Comparison of ENCODE assay signal across 29 mouse cellular contexts in the genomic region with DNA sequence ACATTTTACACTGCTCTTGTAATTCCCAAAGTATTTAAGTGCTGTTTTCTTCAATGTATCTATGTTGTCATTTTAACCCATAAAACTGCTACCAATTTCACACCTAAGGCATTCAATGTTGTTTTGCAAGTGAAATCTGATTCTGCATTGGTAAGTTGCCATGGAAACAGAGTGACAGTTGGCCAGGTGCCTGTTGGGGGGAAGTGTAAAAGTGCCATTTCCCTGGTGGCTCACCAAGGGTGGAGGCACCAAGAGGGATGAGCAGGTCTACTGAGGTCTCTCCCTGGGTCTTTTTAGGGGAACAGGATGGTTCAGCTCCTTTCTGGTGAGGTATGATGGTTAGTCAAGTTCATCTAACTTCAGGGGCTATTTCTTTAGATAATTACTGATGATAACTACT.
DNase-seq lines count a peak whose midpoint lies in the region; ATAC-seq and TF ChIP-seq lines count a peak whose summit lies in the region.
"Had no signal": no experiment of that assay in that cellular context is flagged by ENCODE, and none has a peak within 500 bp of the region (broad histone marks: within the 10 kb centered on the region; RNA-seq: fewer than 3 reads in every experiment).

No protein-coding gene starts in this region.

- no peaks in the 10 kb centered on the region for H3K4me1 ChIP-seq in embryonic facial prominence, embryonic 11.5 days (ENCODE audit: control insufficient read depth, insufficient read depth, low read length)
- H3K4me1 ChIP-seq in embryonic facial prominence, embryonic 10.5 days: peaks cover 4% of the 10 kb centered on the region; the same call in 1 of the 2 replicates
- H3K4me1 ChIP-seq: heart, embryonic 13.5 days; liver, embryonic 12.5 days; neural tube, embryonic 12.5 days; stomach, embryonic 15.5 days had no signal

- H3K4me3 ChIP-seq in embryonic facial prominence, embryonic 11.5 days (ENCODE audit: low read depth, low read length): no peak overlapping the region
- no peak overlapping the region for H3K4me3 ChIP-seq in embryonic facial prominence, embryonic 10.5 days
- H3K4me3 ChIP-seq in layer of hippocampus, adult 2 months: no peak overlapping the region
- H3K4me3 ChIP-seq: forebrain, embryonic 12.5 days; heart, embryonic 13.5 days; hindbrain, embryonic 13.5 days; limb, embryonic 13.5 days; liver, embryonic 12.5 days; midbrain, embryonic 13.5 days; neural tube, embryonic 12.5 days; stomach, embryonic 15.5 days had no signal

- ATAC-seq in embryonic facial prominence, embryonic 11.5 days (replicated peaks; ENCODE audit: insufficient number of reproducible peaks, low FRiP score, low TSS enrichment, low read depth): no peak
- ATAC-seq: liver, embryonic 12.5 days; midbrain, embryonic 13.5 days; Patski had no signal

- DNase-seq in embryonic facial prominence, embryonic 11.5 days (ENCODE audit: low spot score): peak; percentile 26
- DNase-seq in embryonic facial prominence, embryonic 10.5 days (ENCODE audit: low spot score): no peak
- DNase-seq in layer of hippocampus, adult 2 months (ENCODE audit: low spot score in 2 of 2): peak; percentile 10 to 26
- DNase-seq in layer of hippocampus, adult 9-11 months: no peak
- DNase-seq in right cerebral cortex, postnatal 4 days: peak; percentile 41
- no peak for DNase-seq in right cerebral cortex, postnatal 14 days
- peak; percentile 11 for DNase-seq in forelimb bud, embryonic 11.5 days (ENCODE audit: low read depth, low spot score)
- DNase-seq: adrenal gland, adult 2 months; B cell, adult 2 months; cerebellum, adult 9-11 months; gastrocnemius, postnatal 25 days; heart, adult 18-20 months; heart, postnatal 14 days; kidney, adult 2 months; lung, adult 18-20 months; lung, postnatal 10 days; thymus, adult 2 months had no signal

- H3K27ac ChIP-seq in embryonic facial prominence, embryonic 11.5 days (replicated peaks; ENCODE audit: low read depth, low read length): no peak overlapping the region
- H3K27ac ChIP-seq in embryonic facial prominence, embryonic 10.5 days (replicated peaks): no peak overlapping the region
- H3K27ac ChIP-seq in layer of hippocampus, adult 2 months: no peak overlapping the region
- H3K27ac ChIP-seq: forebrain, embryonic 12.5 days; heart, embryonic 13.5 days; hindbrain, embryonic 13.5 days; kidney, postnatal 0 days; limb, embryonic 13.5 days; liver, embryonic 12.5 days; midbrain, embryonic 13.5 days; neural tube, embryonic 12.5 days; stomach, embryonic 15.5 days had no signal

- H3K36me3 ChIP-seq in embryonic facial prominence, embryonic 11.5 days (replicated peaks; ENCODE audit: control insufficient read depth, insufficient read depth, low read depth, low read length): no peaks in the 10 kb centered on the region
- no peaks in the 10 kb centered on the region for H3K36me3 ChIP-seq in embryonic facial prominence, embryonic 10.5 days (replicated peaks)
- H3K36me3 ChIP-seq: forebrain, embryonic 12.5 days; G1E; heart, embryonic 13.5 days; hindbrain, embryonic 13.5 days; limb, embryonic 13.5 days; liver, embryonic 12.5 days; midbrain, embryonic 13.5 days; neural tube, embryonic 12.5 days; stomach, embryonic 15.5 days had no signal

- no peak overlapping the region for H3K4me2 ChIP-seq in embryonic facial prominence, embryonic 11.5 days (ENCODE audit: low read depth, low read length)
- H3K4me2 ChIP-seq: forebrain, embryonic 12.5 days; heart, embryonic 13.5 days; hindbrain, embryonic 13.5 days; limb, embryonic 13.5 days; liver, embryonic 12.5 days; midbrain, embryonic 13.5 days; neural tube, embryonic 12.5 days; stomach, embryonic 15.5 days had no signal

- no peak overlapping the region for H3K9ac ChIP-seq in embryonic facial prominence, embryonic 11.5 days (replicated peaks; ENCODE audit: low read length)
- H3K9ac ChIP-seq: forebrain, embryonic 12.5 days; heart, embryonic 13.5 days; hindbrain, embryonic 13.5 days; limb, embryonic 13.5 days; liver, embryonic 12.5 days; midbrain, embryonic 13.5 days; neural tube, embryonic 12.5 days; stomach, embryonic 15.5 days had no signal

- no peaks in the 10 kb centered on the region for H3K9me3 ChIP-seq in embryonic facial prominence, embryonic 11.5 days (replicated peaks; ENCODE audit: control insufficient read depth, low read length)
- H3K9me3 ChIP-seq in embryonic facial prominence, embryonic 10.5 days: no peaks in the 10 kb centered on the region
- H3K9me3 ChIP-seq: forebrain, embryonic 12.5 days; heart, embryonic 13.5 days; hindbrain, embryonic 13.5 days; limb, embryonic 13.5 days; liver, embryonic 12.5 days; midbrain, embryonic 13.5 days; neural tube, embryonic 12.5 days; stomach, embryonic 15.5 days had no signal

- TF ChIP-seq CTCF in layer of hippocampus, adult 2 months (conservative IDR thresholded peaks at IDR 0.05): no peak

- H3K27me3 ChIP-seq in embryonic facial prominence, embryonic 11.5 days (ENCODE audit: control insufficient read depth, insufficient read depth, low read length): no peaks in the 10 kb centered on the region
- no peaks in the 10 kb centered on the region for H3K27me3 ChIP-seq in embryonic facial prominence, embryonic 10.5 days (replicated peaks; ENCODE audit: low read depth, poor library complexity, severe bottlenecking)
- H3K27me3 ChIP-seq: CH12.LX; forebrain, embryonic 12.5 days; heart, embryonic 13.5 days; hindbrain, embryonic 13.5 days; limb, embryonic 13.5 days; liver, embryonic 12.5 days; midbrain, embryonic 13.5 days; neural tube, embryonic 12.5 days; Patski; stomach, embryonic 15.5 days had no signal

Comparison
In these comparisons a context has a peak if more than half of its experiments do, and no peak if none do; other contexts are left out.
1. DNase-seq: peak in embryonic facial prominence, embryonic 11.5 days (single experiment), layer of hippocampus, adult 2 months (2 of 2), right cerebral cortex, postnatal 4 days (single experiment) and forelimb bud, embryonic 11.5 days (single experiment); none in embryonic facial prominence, embryonic 10.5 days (single experiment), layer of hippocampus, adult 9-11 months (single experiment) and right cerebral cortex, postnatal 14 days (single experiment).